Mouse (Mus musculus) lung, embryonic 16.5 days (tissue): ENCODE measurements around the gene Dnajb2. TPM values are rescaled to one million over a fixed set of nuclear protein-coding genes. Genes with fewer than 3 reads are reported as not detected.

Source experiments
- ATAC-seq: fragments of 200-750 bp; cut with Nextera tagmentation; 2 replicates; pipeline ENCODE4 v1.8.0; 2017; ENCODE audit warnings: low read depth, mild to moderate bottlenecking, moderate library complexity
- H3K27ac ChIP-seq: fragments of 300-500 bp; sonication (generic); 2 replicates; pipeline ENCODE4 v1.5.1; 2014; ENCODE audit warnings: mild to moderate bottlenecking, control low read depth, low read length
- H3K27me3 ChIP-seq: fragments of 300-500 bp; sonication (generic); 2 replicates; pipeline ENCODE4 v1.6.1; 2014; ENCODE audit warnings: low read depth, low read length, mixed read lengths; ENCODE audit not compliant: control insufficient read depth, insufficient read depth
- H3K36me3 ChIP-seq: fragments of 300-500 bp; sonication (generic); 2 replicates; pipeline ENCODE4 v1.6.1; 2014; ENCODE audit warnings: low read length; ENCODE audit not compliant: control insufficient read depth, insufficient read depth
- H3K4me1 ChIP-seq: fragments of 300-500 bp; sonication (generic); replicated peaks from 2 replicates; pipeline ENCODE4 v1.6.1; 2014; ENCODE audit warnings: low read length, mixed read lengths; ENCODE audit not compliant: control insufficient read depth, insufficient read depth
- H3K4me2 ChIP-seq: fragments of 300-500 bp; sonication (generic); 2 replicates; pipeline ENCODE4 v1.6.1; 2014; ENCODE audit warnings: low read depth, low read length, control low read depth
- H3K4me3 ChIP-seq: fragments of 300-500 bp; sonication (generic); 2 replicates; pipeline ENCODE4 v1.5.1; 2014; ENCODE audit warnings: mild to moderate bottlenecking, low read length, control low read depth
- H3K9ac ChIP-seq: fragments of 300-500 bp; sonication (generic); 2 replicates; pipeline ENCODE4 v1.6.1; 2014; ENCODE audit warnings: low read length, control low read depth
- H3K9me3 ChIP-seq: fragments of 300-500 bp; sonication (generic); 2 replicates; pipeline ENCODE4 v1.6.1; 2016; ENCODE audit warnings: low read length; ENCODE audit not compliant: control insufficient read depth
- WGBS: fragments of 180-500 bp; shearing (Covaris S2); extraction: QIAGEN DNeasy Blood & Tissue Kit; methylation state at CpG from one replicate; pipeline ENCODE4 v1.1.7; 2014; 5-methylcytosine and 5-hydroxymethylcytosine counted together
- polyA plus RNA-seq: library from polyadenylated mRNA; unstranded; fragments of >200 nt; fragmentation: Nextera tagmentation; extraction: Ambion mirVana; gene quantifications from 2 replicates; pipeline ENCODE4 v1.2.1, GENCODE M21; 2015

Gene Dnajb2
- polyA plus RNA-seq: 27.6 and 32.7 TPM in 2 replicates

DNA sequence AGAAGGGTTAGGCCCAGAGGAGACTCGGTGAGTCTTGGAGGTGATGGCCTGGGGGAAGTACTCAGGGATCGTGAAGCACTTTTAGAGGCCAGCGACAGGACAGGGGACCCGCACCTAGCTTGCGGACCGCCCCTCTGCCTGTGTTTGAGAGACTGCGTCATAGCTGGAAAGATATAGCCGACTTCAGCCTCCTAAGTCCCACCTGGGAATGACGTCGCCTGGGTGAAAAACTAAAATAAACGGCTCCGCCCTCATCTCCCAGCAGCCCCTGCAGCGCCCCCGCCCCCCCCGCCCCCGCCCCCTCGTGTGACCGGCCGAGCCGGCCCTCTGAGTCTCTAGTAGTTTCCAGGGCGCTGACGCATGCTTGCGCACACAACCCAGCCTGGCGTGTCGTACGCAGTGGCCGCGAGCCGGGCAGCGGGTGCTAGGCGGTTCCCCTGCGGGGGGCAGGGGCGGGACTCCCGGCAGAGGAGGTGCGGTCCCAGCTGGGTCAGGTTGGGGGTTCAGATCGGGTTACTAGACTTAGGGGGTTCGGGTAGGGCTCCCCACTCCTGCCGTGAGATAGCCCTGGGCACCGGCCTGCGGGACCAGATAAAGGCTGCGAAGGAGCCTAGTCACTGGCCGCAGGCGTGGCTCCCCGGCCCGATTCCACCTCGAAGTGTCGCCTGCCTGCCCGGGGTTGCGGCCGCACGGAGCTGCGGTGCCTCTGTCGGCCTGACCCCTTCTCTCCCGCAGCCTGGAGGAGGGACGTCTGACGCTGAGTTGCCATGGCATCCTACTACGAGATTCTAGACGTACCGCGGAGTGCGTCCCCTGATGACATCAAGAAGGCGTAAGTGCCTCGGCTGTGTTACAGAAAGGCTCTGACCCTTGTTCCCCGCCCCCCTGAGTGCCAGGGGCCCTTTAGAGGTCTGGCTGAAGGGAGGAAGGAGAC lies at the start of gene Dnajb2:
TSS of gene Dnajb2 (plus strand) at position 290 of the 934 bp plus-strand sequence.
- H3K4me2 ChIP-seq: peak within 1 kb of the TSS; percentile 72
- H3K9me3 ChIP-seq: no peaks in the 10 kb centered on the region
- no peaks in the 10 kb centered on the region for H3K36me3 ChIP-seq
- H3K27me3 ChIP-seq: no peaks in the 10 kb centered on the region
- WGBS: under 1% methylated on average over 63 of the region's 64 CpGs
- H3K4me3 ChIP-seq: peak within 1 kb of the TSS; percentile 63
- peaks cover 11% of the 10 kb centered on the region for H3K4me1 ChIP-seq
- ATAC-seq: peak; percentile 96
- H3K27ac ChIP-seq: peak within 1 kb of the TSS; percentile 76
- peak within 1 kb of the TSS; percentile 86 for H3K9ac ChIP-seq

DNA sequence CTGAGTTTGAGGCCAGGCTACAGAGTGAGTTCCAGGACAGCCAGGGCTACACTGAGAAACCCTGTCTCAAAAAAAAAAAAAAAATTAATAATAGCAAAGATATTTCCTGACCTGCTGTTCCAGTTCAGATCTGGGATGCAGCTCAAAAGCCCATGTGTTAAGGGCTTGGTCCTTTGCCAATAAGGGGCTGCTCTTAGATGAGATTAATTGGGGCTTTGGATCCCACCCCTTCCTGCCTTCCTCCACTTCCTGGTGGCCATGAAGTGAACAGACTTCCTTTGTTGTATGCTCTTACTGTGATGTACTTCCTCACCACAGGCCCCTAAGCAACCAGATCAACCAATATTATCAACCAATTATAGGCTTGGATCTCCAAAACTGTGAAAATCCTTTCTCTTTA lies 49.1 kb upstream of the Dnajb2 start:
- 0 out of 2 replicates have a peak, but pooled peaks cover 2% of the 10 kb centered on the region for H3K9me3 ChIP-seq
- no peak for ATAC-seq
- no peaks in the 10 kb centered on the region for H3K27me3 ChIP-seq
- no peak overlapping the region for H3K9ac ChIP-seq
- no peak overlapping the region for H3K4me3 ChIP-seq
- H3K36me3 ChIP-seq: peaks cover 38% of the 10 kb centered on the region
- no peaks in the 10 kb centered on the region; the same call in 1 of the 2 replicates for H3K4me1 ChIP-seq
- H3K27ac ChIP-seq: no peak overlapping the region
- no peak overlapping the region for H3K4me2 ChIP-seq

DNA sequence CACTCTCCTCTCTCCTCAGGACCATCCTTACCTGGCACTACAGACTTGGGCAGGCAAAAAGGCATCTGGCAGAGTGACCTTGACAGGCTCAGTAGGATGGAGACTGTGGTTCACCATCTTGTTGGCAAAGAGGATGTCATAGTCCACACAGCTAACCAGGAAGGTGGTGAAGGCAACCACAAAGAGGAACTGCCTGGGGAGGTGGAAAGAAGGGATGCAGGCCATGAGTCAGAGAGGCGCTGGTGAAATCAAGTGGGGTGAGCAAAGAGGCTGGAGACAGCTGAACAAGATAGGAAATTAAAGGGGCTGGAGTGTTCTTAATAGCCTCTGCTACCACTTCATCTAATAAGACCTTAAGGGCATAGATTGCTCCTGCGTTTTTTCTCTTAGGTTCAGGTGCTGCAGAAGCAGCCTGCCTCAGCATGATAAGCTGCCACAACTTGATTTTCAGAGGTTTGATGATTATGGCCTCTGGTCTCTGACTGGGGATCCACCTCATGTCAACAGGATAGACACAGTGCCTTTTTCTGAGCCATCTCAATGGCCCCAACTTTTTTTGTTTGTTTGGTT lies 48.2 kb upstream of the Dnajb2 start:
- H3K9me3 ChIP-seq: no peaks in the 10 kb centered on the region
- peaks cover 31% of the 10 kb centered on the region for H3K36me3 ChIP-seq
- H3K4me1 ChIP-seq: peaks cover 1% of the 10 kb centered on the region; the same call in 1 of the 2 replicates
- H3K4me2 ChIP-seq: no peak overlapping the region
- H3K4me3 ChIP-seq: no peak overlapping the region
- no peak overlapping the region for H3K9ac ChIP-seq
- H3K27me3 ChIP-seq: no peaks in the 10 kb centered on the region
- WGBS: 75% methylated on average over 2 of the region's 2 CpGs
- no peak for ATAC-seq
- no peak overlapping the region for H3K27ac ChIP-seq

DNA sequence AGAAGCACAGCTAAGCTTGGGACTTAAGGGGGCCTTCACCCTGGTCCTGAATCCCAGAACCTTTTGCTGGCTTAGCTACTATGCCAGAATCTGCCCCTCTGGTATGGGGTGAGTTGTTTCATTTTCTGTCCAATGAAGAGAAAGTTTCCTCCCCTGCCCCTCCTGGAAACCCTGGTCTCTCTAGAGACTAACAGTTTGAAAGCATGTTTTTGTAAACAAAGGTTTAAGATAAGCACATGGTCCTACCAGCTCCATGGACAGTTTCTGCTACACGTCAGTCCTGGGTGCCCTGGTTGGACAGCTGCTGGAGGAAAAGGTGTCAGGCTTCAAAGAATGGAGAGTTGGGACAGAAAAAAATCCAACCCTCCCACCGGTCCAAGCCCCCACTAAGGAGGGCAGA lies 45.6 kb upstream of the Dnajb2 start:
- H3K4me1 ChIP-seq: peaks cover 8% of the 10 kb centered on the region
- peak overlapping the region; percentile 85 for H3K9ac ChIP-seq
- H3K9me3 ChIP-seq: no peaks in the 10 kb centered on the region
- peaks cover 18% of the 10 kb centered on the region for H3K36me3 ChIP-seq
- H3K27ac ChIP-seq: no peak overlapping the region
- H3K27me3 ChIP-seq: no peaks in the 10 kb centered on the region
- no peak for ATAC-seq
- 44% methylated on average over 2 of the region's 2 CpGs for WGBS
- H3K4me2 ChIP-seq: peak overlapping the region; percentile 72; the same call in 1 of the 2 replicates
- H3K4me3 ChIP-seq: no peak overlapping the region

DNA sequence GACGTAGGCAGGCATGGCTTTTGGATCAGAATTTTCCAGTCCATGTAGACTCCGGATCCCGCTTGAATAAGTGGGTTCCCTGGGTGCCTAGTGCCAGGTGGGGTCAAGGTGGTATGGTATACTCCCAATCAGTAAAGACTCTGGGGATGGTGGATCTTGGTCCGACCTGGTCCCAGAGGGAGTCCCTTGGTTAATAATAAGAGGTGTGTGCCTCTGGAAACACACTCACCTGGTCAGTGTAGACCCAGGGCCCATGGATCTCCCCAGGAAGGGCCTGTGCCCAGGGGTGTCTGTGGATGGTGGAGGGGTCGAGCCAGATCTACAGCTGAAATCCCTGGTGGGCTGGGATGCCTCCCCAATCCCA lies 45.0 kb upstream of the Dnajb2 start:
- H3K27me3 ChIP-seq: no peaks in the 10 kb centered on the region
- peaks cover 14% of the 10 kb centered on the region for H3K36me3 ChIP-seq
- no peaks in the 10 kb centered on the region for H3K9me3 ChIP-seq
- H3K4me3 ChIP-seq: peak overlapping the region; percentile 84
- no peak for ATAC-seq
- H3K27ac ChIP-seq: peak overlapping the region; percentile 79
- H3K4me2 ChIP-seq: peak overlapping the region; percentile 72
- 37% methylated on average over 5 of the region's 5 CpGs for WGBS
- H3K9ac ChIP-seq: peak overlapping the region; percentile 85
- peaks cover 8% of the 10 kb centered on the region for H3K4me1 ChIP-seq

DNA sequence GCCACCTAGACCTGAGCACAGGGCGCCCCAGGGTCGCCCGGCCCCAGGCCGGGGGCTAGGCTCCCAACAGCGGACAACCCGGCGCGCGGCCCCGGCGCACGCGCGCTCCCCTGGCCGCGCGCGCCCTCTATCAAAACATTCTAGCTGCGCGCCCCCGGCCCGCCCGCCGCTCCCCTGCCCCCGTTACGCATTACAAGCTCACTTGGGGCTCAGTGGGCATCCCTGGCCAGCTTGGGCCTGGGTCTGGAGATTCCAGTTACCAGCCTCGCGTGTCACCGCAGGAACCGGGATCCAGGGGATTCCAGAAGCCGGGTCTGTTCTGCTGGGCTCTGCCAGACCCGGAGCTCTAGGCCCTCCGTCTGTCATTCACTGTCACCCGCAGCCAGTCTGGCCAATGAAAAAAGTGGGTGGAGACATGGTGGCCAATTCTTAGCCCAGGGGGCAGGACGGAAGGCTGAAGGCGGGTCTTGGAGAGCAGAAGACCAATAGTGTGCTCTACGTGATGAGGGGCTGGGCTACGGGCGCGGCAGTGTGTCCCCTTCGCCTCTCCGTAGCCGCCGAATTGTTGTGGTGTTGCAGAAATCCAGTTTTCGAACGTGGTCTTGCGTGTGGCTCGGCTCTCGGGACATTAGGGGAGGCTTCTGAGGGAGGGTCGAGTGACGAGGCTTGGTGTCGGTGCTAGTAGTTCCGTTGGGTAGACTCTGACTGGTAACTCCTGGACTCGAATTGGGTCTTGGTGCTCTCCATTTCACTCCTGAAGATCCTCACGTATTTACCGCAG lies 44.4 kb upstream of the Dnajb2 start, which contains the start of the genes Ankzf1 and Atg9a:
TSS of gene Ankzf1 (plus strand) at position 530 of the 781 bp plus-strand sequence.
TSS of gene Atg9a (minus strand) at position 575 of the 781 bp plus-strand sequence.
- Histone ChIP-seq H3K4me3 (peak within 1 kb of the TSS; percentile 84), H3K27ac (peak within 1 kb of the TSS; percentile 93), H3K4me1 (peaks cover 8% of the 10 kb centered on the region), H3K27me3 (no peaks in the 10 kb centered on the region), H3K36me3 (peaks cover 12% of the 10 kb centered on the region), H3K9ac (peak within 1 kb of the TSS; percentile 86), H3K9me3 (no peaks in the 10 kb centered on the region), H3K4me2 (peak within 1 kb of the TSS; percentile 85)
- under 1% methylated on average over 56 of the region's 56 CpGs for WGBS
- peak; percentile 100 for ATAC-seq

DNA sequence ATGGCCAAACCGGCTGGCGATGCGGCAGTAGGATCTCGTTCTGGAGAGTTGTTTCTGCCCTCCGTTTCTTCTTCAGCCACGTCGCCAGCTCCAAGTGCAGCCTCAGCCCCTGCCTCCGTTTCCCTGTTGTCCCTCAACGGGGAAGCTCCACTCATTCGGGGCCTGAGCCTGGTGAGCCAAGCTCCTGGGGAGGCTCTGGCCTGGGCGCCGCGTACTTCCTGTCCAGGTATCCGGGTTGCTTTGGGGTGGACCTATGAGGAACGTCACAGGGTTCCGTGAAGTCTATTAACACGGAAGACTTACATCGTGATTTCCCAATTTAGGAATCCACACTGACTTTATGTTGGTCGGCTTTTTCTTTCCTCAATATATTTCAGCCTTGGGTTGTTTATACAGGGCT lies 43.8 kb upstream of the Dnajb2 start:
- Histone ChIP-seq H3K36me3 (peaks cover 9% of the 10 kb centered on the region; the same call in 1 of the 2 replicates), H3K4me1 (peaks cover 8% of the 10 kb centered on the region), H3K4me2 (peak overlapping the region; percentile 85), H3K4me3 (peak overlapping the region; percentile 84), H3K27me3 (no peaks in the 10 kb centered on the region), H3K27ac (peak overlapping the region; percentile 93), H3K9ac (peak overlapping the region; percentile 86), H3K9me3 (no peaks in the 10 kb centered on the region)
- 0% methylated on average over 19 of the region's 19 CpGs for WGBS
- peak; percentile 52 for ATAC-seq

DNA sequence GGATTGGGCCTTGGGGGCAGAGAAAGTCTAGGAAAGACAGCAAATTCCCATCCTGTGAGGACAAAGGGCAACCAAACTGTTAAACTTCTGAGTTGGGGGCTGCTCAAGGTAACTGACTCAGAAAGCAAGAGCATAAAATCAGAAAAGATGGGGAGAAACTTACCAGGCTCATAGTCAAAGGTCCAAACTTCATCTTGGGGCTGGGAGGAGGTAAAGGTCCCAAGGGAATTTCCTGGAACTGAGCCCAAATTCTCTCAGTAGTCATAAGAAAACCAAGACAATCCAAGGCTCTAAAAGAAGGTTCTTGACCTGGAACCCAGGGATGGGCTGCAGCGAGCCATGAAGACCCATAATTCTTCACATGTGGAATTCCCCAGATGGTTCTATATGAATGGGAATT lies 35.0 kb upstream of the Dnajb2 start:
- H3K4me1 ChIP-seq: no peaks in the 10 kb centered on the region
- no peak overlapping the region for H3K9ac ChIP-seq
- H3K27ac ChIP-seq: no peak overlapping the region
- H3K9me3 ChIP-seq: no peaks in the 10 kb centered on the region
- WGBS: 73% methylated on average over 1 of the region's 1 CpGs
- ATAC-seq: no peak
- H3K4me2 ChIP-seq: no peak overlapping the region
- H3K4me3 ChIP-seq: no peak overlapping the region
- no peaks in the 10 kb centered on the region for H3K27me3 ChIP-seq
- peaks cover 18% of the 10 kb centered on the region for H3K36me3 ChIP-seq
